Mouse (Mus musculus) thymus, postnatal 0 days (tissue): ENCODE results near the gene Gm10392. TPM values are rescaled to one million over a fixed set of nuclear protein-coding genes. Genes with fewer than 3 reads are reported as not detected.
"Not testable (repeated sequence)": the region's sequence is repeated elsewhere in the genome, so short reads cannot be mapped to it uniquely, and the experiment has no call there.

Source experiments
- DNase-seq: peaks from one replicate; pipeline ENCODE4 v3.0.0-alpha.2; 2015; ENCODE audit warnings: low spot score
- polyA plus RNA-seq: library from polyadenylated mRNA; unstranded; fragments of >200 nt; fragmentation: Nextera tagmentation; extraction: Ambion mirVana; gene quantifications from 2 replicates; pipeline ENCODE4 v1.2.1, GENCODE M21; 2015

Gm10392 gene
- 3.8 and 5.5 TPM in 2 replicates for polyA plus RNA-seq

DNA sequence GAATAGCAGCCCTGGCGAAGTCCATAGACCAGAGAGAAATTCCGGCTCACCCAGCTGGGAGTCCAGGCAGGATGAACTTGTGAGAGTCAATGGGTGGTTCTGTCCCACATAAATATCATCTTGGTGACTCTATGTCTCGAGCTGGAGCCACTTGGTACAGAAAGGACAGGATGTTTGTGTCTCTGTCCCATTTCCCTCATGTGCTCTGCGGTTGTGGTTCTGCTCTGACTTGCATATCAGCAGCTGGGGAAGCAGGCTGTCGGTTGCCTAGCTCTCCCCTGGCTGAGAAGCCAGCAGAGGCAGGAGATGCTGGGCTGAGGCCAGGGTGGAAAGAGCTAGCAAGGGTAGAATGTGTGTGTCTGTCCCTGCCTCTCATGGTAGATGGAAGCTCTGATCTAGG, at the start of gene Gm10392:
Gene Gm10392 (minus strand): TSS at position 156 of the 400 bp plus-strand sequence.
- DNase-seq = peak; percentile 92

GRCm38 (mm10) chr11:77545261-77545660, 26.3 kb upstream of the Gm10392 start:
- DNase-seq = no peak

DNA sequence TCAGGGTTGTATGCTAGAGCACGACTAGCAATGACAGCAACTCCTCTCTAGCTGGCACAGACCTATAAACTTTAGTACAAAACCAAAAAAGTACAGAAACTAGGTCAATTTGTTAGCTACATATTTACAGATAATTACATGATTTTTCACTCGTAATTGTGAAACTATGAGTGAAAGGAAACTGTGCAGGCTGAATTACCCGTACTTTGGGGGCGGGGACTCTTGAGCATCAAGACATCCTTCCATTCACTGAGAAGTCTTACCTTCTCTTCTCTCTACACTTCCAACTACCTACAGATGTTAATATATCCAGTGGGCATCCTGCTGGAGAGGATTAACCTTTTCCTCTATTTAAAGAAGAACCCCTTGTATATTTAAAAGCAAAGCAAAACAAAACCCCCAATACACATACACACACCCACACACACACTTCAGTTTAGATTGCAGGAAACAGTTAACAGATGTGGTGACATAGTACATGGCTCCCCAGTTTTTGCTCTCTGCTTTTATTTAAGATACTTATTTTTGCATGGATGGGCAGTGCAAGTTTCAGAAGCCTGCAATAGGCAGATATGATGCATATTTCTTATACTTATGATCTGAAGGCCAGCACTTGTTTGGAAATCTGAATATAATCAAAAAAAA, 13.3 kb upstream of the Gm10392 start:
- DNase-seq = no peak

DNA sequence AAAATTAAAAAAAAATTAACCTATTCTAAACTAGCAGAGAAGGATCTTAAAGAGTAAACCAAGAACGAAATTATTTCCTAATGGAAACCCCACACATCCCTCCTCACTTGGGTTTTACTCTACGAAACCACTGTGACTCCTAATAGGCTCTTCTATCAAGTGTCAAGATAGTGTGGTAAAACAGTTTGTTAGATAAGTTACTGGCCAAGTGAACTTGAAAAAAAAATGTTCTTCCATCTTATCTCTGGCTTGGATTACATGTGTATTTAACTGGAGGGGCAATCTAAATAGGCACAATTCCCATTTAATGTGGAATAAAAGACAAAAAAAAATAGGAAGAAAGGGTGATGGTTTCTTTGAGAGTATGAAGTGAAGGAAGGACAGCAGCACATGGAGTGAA, 11.9 kb upstream of the Gm10392 start:
- no peak for DNase-seq

DNA sequence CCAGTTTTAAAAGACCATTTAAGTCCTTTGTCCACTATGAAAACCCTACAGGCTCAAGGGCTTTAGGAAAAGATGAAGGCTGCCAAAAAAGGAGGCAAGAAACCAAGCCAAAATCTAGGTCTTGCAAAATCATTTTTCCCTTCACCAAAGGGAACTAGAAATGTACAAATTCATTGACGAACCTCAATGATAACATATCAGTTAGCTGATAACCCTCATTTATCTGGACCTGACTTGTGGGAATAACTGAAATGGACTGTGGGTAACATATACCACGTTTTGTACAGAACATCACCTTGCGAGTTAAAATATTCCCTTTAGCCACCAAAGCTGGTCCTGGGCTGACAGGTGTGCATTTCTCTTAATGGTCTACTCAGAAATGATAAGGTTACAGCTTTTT, 10.6 kb upstream of the Gm10392 start:
- no peak for DNase-seq

- not testable (repeated sequence) for DNase-seq
Measured at GRCm38 (mm10) chr11:77528420-77528819, 9.4 kb upstream of the Gm10392 start.

- no peak for DNase-seq
Measured at GRCm38 (mm10) chr11:77525804-77526486, 6.9 kb upstream of the Gm10392 start.

- DNase-seq = peak; percentile 53
Measured at GRCm38 (mm10) chr11:77520601-77521529, 1.9 kb upstream of the Gm10392 start.

DNA sequence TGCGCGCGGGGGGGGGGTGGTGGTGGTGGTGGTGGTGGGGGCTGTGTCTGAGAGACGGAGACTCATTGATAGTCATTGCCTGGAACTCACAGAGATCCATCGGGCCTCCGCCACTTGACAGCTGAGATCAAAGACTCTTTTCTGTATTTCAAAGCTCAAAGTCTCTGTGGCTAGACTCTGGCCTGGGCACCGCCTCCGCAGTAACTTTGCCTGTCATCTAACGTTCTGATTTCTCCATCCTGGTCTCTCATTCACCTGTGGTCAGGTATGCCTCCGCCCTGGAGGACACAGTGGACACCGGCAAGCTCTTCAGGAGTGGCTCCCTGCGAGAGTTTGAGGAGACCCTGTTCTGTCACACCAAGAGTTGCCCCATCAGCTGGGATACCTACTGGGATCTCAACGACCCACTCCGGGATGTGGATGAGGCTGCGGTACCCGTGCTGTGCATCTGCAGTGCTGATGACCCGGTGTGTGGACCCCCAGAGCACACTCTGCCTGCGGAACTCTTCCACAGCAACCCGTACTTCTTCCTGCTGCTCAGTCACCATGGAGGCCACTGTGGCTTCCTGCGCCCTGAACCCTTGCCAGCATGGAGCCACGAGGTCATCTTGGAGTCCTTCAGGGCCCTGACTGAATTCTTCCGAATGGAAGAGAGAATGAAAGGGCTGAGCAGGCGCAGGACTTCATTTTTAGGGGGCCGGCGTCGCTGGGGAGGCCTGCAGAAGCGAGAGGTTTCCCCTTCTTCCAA, 773 bp downstream of the Gm10392 start:
- DNase-seq = peak; percentile 47

DNA sequence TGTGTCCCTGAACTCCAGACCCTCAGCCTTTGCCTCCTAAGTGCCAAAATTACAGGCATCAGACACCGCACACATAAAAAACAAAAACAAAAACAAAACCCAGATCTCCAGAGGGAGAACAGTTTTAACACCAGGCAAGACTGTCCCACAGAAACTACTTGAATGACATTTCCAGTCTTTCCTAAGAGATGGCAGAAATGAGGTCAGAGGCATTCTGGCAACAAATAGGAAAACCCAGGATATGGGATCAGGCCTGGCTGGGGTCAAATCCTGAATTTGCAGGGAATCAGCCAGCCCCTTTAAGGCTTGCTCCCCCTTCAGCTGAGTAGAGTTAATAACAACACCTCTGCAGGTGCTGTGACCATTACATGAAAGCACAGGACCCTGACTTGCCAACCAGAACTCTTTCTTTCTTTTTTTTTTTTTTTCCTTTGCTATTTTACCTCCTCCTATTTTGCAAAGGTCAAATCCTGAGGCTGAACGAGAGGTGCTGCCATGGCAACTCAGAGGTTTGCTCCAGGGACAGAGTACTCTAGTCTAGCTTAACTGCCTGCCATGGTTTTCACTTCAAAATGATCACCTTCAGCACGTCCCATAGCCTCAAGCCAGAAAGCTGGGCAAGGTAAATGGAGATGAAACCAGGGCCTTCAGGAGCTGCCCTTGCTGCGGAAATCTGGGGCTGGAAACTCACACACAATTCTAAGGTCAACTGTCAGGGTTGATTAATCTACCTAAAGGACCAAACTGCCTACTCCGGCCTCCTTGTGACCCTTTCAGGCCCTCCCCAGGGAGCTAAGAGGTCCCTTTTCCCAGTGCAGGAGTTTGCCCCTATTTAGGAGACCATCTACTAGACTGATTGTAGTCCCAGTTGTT, 2.2 kb downstream of the Gm10392 start:
- no peak for DNase-seq

DNA sequence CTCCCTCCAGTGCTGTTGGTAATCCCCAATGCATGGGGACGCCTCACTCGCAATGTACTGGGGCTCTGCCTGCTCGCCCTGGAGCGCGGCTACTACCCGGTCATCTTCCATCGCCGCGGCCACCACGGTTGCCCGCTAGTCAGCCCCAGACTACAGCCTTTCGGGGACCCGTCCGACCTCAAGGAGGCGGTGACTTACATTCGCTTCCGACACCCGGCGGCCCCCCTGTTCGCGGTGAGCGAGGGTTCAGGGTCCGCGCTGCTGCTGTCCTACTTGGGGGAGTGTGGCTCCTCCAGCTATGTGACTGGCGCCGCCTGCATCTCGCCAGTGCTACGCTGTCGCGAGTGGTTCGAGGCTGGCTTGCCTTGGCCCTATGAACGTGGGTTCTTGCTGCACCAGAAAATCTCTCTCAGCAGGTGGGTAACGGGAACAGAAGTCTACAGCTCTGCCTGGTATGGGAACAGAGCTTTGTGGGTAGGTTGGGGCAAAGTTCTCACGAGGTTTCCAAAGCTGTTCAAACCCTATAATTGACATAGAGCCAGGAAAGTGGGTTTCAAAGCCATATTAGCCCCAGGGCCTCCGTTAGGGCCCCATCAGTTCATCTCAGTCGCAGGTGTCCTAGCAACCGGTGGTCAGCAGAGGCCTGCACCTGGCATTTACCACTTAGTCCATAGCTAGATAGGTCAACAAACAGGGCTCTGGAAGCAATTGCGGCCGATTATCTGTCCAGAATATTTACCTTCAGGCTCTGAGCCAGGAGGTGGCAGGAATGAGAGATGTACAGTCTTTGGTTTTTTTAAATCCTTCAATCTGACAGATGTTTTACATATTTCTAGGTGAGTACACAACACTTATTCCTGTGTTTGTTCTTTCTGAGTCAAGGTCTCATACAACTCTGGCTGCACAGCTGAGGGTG, 3.1 kb downstream of the Gm10392 start, which contains the start of gene Trp53i13:
Gene Trp53i13 (minus strand): TSS at position 344 of the 916 bp plus-strand sequence.
- peak; percentile 57 for DNase-seq

- peak; percentile 77 for DNase-seq
Measured at GRCm38 (mm10) chr11:77514832-77515636, 4.0 kb downstream of the Gm10392 start, which contains the start of gene Abhd15. Abhd15 (plus strand) TSS chr11:77515121.

- DNase-seq = peak; percentile 35
Measured at GRCm38 (mm10) chr11:77514281-77514831, 4.6 kb downstream of the Gm10392 start.

GRCm38 (mm10) chr11:77513811-77514170, 5.2 kb downstream of the Gm10392 start:
- no peak for DNase-seq

DNA sequence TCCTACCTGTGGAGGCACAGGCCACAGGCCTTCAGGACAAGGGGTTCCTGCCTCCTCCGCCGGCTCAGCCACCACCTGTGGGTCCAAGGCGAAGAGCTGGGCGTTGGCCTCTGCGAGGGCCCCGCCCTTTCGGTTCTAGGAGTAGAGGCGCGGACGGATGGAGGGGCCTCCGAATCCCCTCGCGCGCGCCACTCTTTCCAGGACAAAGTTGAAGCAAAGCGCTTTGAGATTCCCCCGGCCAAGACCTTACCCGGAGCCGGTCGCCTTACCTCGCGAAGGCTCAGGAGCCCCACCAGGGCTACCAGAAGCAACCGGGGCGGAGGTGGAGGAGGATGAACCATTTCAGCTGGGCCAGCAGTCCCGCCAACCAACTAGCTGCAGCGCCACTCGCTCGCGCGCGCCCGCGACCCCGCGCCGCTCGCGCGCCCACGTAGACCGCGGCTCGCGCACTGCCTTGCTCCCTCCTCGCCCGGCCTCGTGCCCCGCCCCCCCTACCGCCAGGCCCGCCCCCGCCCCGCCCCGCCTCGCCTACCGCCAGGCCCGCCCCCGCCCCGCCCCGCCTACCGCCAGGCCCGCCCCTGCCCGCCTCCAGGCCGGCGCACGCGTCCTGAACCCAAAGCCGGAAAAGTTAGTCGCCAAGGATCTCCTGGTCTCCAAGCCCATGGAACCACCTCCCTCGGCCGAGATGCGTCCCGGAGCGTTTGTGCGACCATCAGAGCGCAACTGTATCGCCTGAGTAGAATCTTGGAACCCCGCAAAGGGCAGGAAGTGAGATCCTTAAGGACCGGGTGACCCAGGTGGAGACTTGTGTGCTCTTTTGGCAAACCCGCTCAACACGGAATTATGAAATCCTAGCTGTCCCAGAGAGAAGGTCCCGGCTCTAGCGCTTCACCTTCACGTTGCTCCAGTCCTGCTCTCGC, 5.8 kb downstream of the Gm10392 start:
- DNase-seq = peak; percentile 92

GRCm38 (mm10) chr11:77511336-77511735, 7.7 kb downstream of the Gm10392 start:
- no peak for DNase-seq
